Mouse (Mus musculus) liver, embryonic 14.5 days (tissue): ENCODE measurements at regions not wholly inside any gene's neighbourhood (a gene's known extent, or its start where the extent isn't known, plus 50 kb on each side); places are given as distances from the start of the nearest gene placed in this dataset.

Source experiments
- ATAC-seq: fragments of 200-750 bp; cut with Nextera tagmentation; 2 replicates; pipeline ENCODE4 v1.8.0; 2017; ENCODE audit warnings: moderate number of reproducible peaks, mild to moderate bottlenecking, moderate library complexity; ENCODE audit not compliant: insufficient read depth
- DNase-seq, 3 experiments: peaks; one replicate each; pipeline ENCODE4 v3.0.0-alpha.2; 2012 to 2013; ENCODE audit warnings: low read depth in 3 of 3, low spot score in 3 of 3
- H3K27ac ChIP-seq: fragments of 300-500 bp; sonication (generic); 2 replicates; pipeline ENCODE4 v1.5.1; 2014; ENCODE audit warnings: moderate library complexity, mild to moderate bottlenecking, control low read depth, inconsistent platforms
- H3K27me3 ChIP-seq: fragments of 300-500 bp; sonication (generic); 2 replicates; pipeline ENCODE4 v1.6.1; 2014; ENCODE audit warnings: mild to moderate bottlenecking, low read length, moderate library complexity; ENCODE audit not compliant: control insufficient read depth, insufficient read depth
- H3K36me3 ChIP-seq: fragments of 300-500 bp; sonication (generic); replicated peaks from 2 replicates; pipeline ENCODE4 v1.6.1; 2014; ENCODE audit warnings: low read depth; ENCODE audit not compliant: control insufficient read depth, insufficient read depth
- H3K4me1 ChIP-seq, 2 experiments: fragments of 200-500 bp in 1 of 2; fragments of 300-500 bp in 1 of 2; sonication (generic) in 1 of 2; replicated peaks; 2 replicates each; pipeline ENCODE4 v1.6.1; 2012 to 2014; ENCODE audit warnings: antibody characterized with exemption in 1 of 2, inconsistent platforms in 1 of 2, low read length in 1 of 2; ENCODE audit not compliant: control insufficient read depth in 2 of 2, insufficient read depth in 2 of 2
- H3K4me2 ChIP-seq: fragments of 300-500 bp; sonication (generic); 2 replicates; pipeline ENCODE4 v1.6.1; 2014; ENCODE audit warnings: low read depth, mild to moderate bottlenecking, control low read depth, moderate library complexity
- H3K4me3 ChIP-seq, 2 experiments: fragments of 200-500 bp in 1 of 2; fragments of 300-500 bp in 1 of 2; sonication (generic) in 1 of 2; 2 replicates each; pipeline ENCODE4 v1.5.1; 2012 to 2014; ENCODE audit warnings: low read depth in 2 of 2, low read length in 2 of 2, mild to moderate bottlenecking in 2 of 2, control low read depth in 1 of 2, inconsistent platforms in 1 of 2, moderate library complexity in 1 of 2; ENCODE audit not compliant: insufficient read depth in 1 of 2
- H3K9ac ChIP-seq: fragments of 300-500 bp; sonication (generic); replicated peaks from 2 replicates; pipeline ENCODE4 v1.6.1; 2014; ENCODE audit warnings: mild to moderate bottlenecking, control low read depth, moderate library complexity
- H3K9me3 ChIP-seq: fragments of 300-500 bp; sonication (generic); 2 replicates; pipeline ENCODE4 v1.6.1; 2016; ENCODE audit warnings: low read length, mixed read lengths; ENCODE audit not compliant: control insufficient read depth
- CTCF ChIP-seq: IDR thresholded peaks from 2 replicates; pipeline ENCODE4 v1.5.1; 2016; ENCODE audit warnings: antibody characterized with exemption, low read depth, control low read depth
- EP300 ChIP-seq: IDR thresholded peaks from 2 replicates; pipeline ENCODE4 v1.6.1; 2016; ENCODE audit warnings: antibody characterized with exemption, low read depth
- WGBS: fragments of 180-500 bp; shearing (Covaris S2); extraction: QIAGEN DNeasy Blood & Tissue Kit; methylation state at CpG from one replicate; pipeline ENCODE4 v1.1.7; 2014; ENCODE audit not compliant: insufficient replicate concordance; 5-methylcytosine and 5-hydroxymethylcytosine counted together

DNA sequence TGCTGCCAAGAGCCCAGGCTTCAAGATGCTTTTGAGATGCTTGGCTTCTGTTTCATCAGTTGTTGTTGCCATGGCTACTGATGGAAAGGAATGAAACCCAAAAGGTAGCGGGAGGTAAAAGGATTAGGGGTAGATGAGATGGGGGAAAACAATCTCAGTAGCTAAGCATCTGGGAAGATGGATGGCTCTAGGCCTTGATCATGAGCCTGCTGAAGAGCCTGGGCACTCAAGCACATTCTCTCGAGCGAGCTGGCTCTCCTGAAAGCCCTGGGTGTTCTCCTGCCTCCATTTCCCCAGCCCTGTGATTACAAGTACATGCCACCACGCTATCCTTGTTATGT is 92.3 kb upstream of the Nrsn1 start:
- 31% methylated on average over 4 of the region's 4 CpGs for WGBS
- Histone ChIP-seq H3K4me3 (no peak overlapping the region), H3K9me3 (no peaks in the 10 kb centered on the region), H3K9ac (no peak overlapping the region), H3K27ac (no peak overlapping the region), H3K36me3 (no peaks in the 10 kb centered on the region), H3K4me2 (no peak overlapping the region), H3K27me3 (no peaks in the 10 kb centered on the region), H3K4me1 (no peaks in the 10 kb centered on the region)
- ATAC-seq = no peak
- no peak for DNase-seq
- no peak for TF ChIP-seq EP300
- no peak for TF ChIP-seq CTCF

DNA sequence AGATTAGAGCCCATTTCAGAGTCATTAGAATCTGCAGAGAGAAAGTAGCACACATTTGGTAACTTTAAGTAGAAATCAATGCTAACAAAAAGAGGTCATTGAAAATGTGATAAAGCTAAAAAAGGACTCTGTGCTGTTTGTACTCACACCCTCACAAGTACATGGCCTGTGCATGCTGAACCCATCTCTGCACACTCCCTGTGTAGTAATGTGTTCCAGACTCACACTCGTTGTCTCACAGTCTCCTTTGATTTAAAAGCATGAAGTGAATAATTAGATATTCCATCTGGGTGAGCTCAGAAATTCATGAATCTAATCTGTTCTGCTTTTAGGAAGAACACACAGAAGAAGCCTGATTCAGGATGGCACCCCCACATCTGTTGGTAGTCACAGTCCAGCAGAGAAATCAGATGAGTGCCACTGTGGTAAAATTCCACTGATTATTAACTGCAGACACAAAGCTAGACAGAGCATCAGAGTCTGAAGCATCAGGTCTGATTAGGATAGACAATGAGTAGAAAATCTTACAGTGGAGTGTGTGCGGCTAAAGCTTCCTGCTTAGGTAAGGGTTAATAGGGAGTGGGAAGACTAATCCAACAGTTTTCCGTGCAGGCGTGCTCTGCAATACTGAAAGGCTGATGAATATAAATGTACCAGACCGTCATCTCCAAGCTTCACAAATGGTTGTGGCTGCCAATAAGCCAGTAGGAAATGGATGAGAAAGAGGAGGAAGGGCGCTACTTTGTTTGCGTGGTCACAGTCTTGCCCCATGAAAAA is 91.7 kb upstream of the Nrsn1 start:
- no peaks in the 10 kb centered on the region for H3K36me3 ChIP-seq
- H3K4me2 ChIP-seq = no peak overlapping the region
- no peaks in the 10 kb centered on the region for H3K9me3 ChIP-seq
- no peaks in the 10 kb centered on the region for H3K4me1 ChIP-seq
- TF ChIP-seq CTCF = no peak
- no peak for TF ChIP-seq EP300
- no peak for DNase-seq
- ATAC-seq = no peak
- H3K27me3 ChIP-seq = no peaks in the 10 kb centered on the region
- WGBS = 68% methylated on average over 7 of the region's 7 CpGs
- no peak overlapping the region for H3K4me3 ChIP-seq
- H3K27ac ChIP-seq = no peak overlapping the region
- H3K9ac ChIP-seq = no peak overlapping the region

DNA sequence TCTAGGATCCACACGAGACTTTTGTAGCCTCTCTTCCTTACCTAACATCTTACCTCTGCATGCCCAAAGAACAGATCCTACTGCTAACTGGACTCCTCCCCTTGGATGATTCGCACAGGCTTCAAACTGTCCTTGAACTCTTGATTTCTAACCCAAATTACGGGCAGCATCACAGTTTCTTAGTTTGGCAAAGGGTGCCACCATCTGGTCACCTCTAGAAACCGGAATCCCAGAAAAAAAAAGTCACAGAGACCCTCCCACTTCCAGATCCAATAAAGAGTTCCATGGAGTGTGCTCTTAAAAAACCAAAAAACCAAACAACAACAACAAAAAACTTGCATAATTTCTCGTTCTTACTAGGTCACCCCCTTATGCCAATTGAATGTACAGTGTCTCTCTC is 77.3 kb upstream of the Nrsn1 start:
- no peak for DNase-seq
- no peaks in the 10 kb centered on the region for H3K9me3 ChIP-seq

DNA sequence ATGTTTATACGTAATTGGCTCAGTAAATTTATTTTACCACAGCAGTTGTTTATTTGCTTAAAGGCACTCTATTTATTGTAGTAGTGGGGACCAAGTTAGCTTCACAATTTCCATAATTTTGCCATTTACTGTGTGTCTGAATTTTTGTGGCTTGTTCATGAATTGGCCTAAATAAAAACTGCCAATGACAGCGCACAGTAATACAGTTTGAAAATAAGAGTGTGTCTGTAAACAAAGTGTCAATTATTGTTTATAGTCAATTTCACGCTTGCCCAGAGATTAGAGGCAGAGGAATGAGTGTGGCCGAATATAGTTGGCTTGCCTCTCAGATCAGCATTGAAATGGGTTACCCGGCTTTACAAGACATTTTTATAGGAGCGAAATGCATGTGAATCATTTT is 73.0 kb upstream of the Nrsn1 start:
- TF ChIP-seq CTCF = no peak
- no peak for TF ChIP-seq EP300
- Histone ChIP-seq H3K4me3 (no peak overlapping the region), H3K9me3 (no peaks in the 10 kb centered on the region), H3K27me3 (no peaks in the 10 kb centered on the region), H3K27ac (no peak overlapping the region), H3K4me2 (no peak overlapping the region), H3K4me1 (no peaks in the 10 kb centered on the region), H3K36me3 (no peaks in the 10 kb centered on the region), H3K9ac (no peak overlapping the region)
- DNase-seq (no peak), ATAC-seq (no peak)
- WGBS = 64% methylated on average over 6 of the region's 6 CpGs

More for the DNA sequence above, 77.3 kb upstream of the Nrsn1 start:
- no peak for TF ChIP-seq CTCF
- TF ChIP-seq EP300 = no peak
- Histone ChIP-seq H3K27ac (no peak overlapping the region), H3K36me3 (no peaks in the 10 kb centered on the region), H3K27me3 (no peaks in the 10 kb centered on the region), H3K4me1 (no peaks in the 10 kb centered on the region), H3K4me3 (no peak overlapping the region), H3K4me2 (no peak overlapping the region), H3K9ac (no peak overlapping the region)
- ATAC-seq = no peak
- 21% methylated on average over 5 of the region's 5 CpGs for WGBS

DNA sequence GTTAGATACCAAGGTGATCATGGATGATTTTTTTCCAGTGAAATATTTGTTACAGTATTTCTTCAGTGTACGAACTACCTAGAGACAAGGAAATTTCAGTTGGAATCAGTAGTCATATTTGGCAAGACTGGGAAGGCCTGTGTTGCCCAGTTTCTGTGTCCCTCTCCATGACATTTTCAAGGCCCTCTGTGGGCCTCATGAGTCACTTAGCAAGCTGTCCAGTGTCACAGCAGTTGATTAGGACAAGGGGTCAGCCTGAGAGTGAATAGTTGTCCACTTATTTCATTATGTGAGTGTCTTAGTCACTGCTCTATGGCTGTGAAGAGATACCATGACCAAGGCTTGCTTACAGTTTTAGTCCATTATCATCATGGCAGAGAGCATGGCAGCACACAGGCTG is 71.5 kb upstream of the Nrsn1 start:
- TF ChIP-seq EP300 = no peak
- TF ChIP-seq CTCF = no peak
- H3K27ac ChIP-seq = no peak overlapping the region
- no peak for ATAC-seq
- no peaks in the 10 kb centered on the region for H3K9me3 ChIP-seq
- no peaks in the 10 kb centered on the region for H3K27me3 ChIP-seq
- 28% methylated on average over 1 of the region's 1 CpGs for WGBS
- H3K4me2 ChIP-seq = no peak overlapping the region
- DNase-seq = no peak
- no peaks in the 10 kb centered on the region for H3K4me1 ChIP-seq
- no peaks in the 10 kb centered on the region for H3K36me3 ChIP-seq
- H3K4me3 ChIP-seq = no peak overlapping the region
- H3K9ac ChIP-seq = no peak overlapping the region
